Mouse (Mus musculus) adrenal gland, adult (tissue): ENCODE measurements at regions not wholly inside any gene's neighbourhood (a gene's known extent, or its start where the extent isn't known, plus 50 kb on each side); places are given as distances from the start of the nearest gene placed in this dataset.

Source experiments
- DNase-seq, 2 experiments: peaks; one replicate each; pipeline ENCODE4 v3.0.0; 2022 to 2023; ENCODE audit warnings: low spot score in 1 of 2; ENCODE audit not compliant: inconsistent age in 2 of 2

GRCm38 (mm10) chr8:125367374-125367773 lies 202.2 kb downstream of the Sipa1l2 start:
- DNase-seq, result no peak

GRCm38 (mm10) chr8:125365004-125365403 lies 204.6 kb downstream of the Sipa1l2 start:
- DNase-seq, result no peak

- DNase-seq, result no peak
Measured at GRCm38 (mm10) chr8:125359456-125359855, 210.2 kb downstream of the Sipa1l2 start.

- no peak for DNase-seq
Measured at GRCm38 (mm10) chr8:125357759-125358158, 211.8 kb downstream of the Sipa1l2 start.

GRCm38 (mm10) chr8:125355059-125355509 lies 214.5 kb downstream of the Sipa1l2 start:
- DNase-seq, result no peak

GRCm38 (mm10) chr8:125352276-125352675 lies 217.3 kb downstream of the Sipa1l2 start:
- no peak for DNase-seq

GRCm38 (mm10) chr8:125351486-125352032 lies 218.0 kb downstream of the Sipa1l2 start:
- no peak for DNase-seq

GRCm38 (mm10) chr8:125349290-125350025 lies 220.2 kb downstream of the Sipa1l2 start:
- peak; percentile 88 to 96 for DNase-seq

- DNase-seq, result peak; percentile 60 to 86
Measured at GRCm38 (mm10) chr8:125346182-125346581, 223.4 kb downstream of the Sipa1l2 start.

GRCm38 (mm10) chr8:125345571-125345970 lies 224.0 kb downstream of the Sipa1l2 start:
- peak; percentile 63 to 91 for DNase-seq

GRCm38 (mm10) chr8:125343867-125344266 lies 225.7 kb downstream of the Sipa1l2 start:
- peak; percentile 72 to 89 for DNase-seq

GRCm38 (mm10) chr8:125342521-125342920 lies 227.1 kb downstream of the Sipa1l2 start:
- peak in 1 of 2 experiments; percentile 45 for DNase-seq

GRCm38 (mm10) chr8:125341606-125342005 lies 228.0 kb downstream of the Sipa1l2 start:
- peak; percentile 79 to 91 for DNase-seq

GRCm38 (mm10) chr8:125338222-125338621 lies 231.4 kb downstream of the Sipa1l2 start:
- DNase-seq, result peak in 1 of 2 experiments; percentile 66

- peak; percentile 41 to 77 for DNase-seq
Measured at GRCm38 (mm10) chr8:125337444-125338077, 232.0 kb downstream of the Sipa1l2 start.

- peak in 1 of 2 experiments; percentile 43 for DNase-seq
Measured at GRCm38 (mm10) chr8:125336799-125337198, 232.8 kb downstream of the Sipa1l2 start.

- no peak for DNase-seq
Measured at GRCm38 (mm10) chr8:125335575-125336370, 233.8 kb downstream of the Sipa1l2 start.

- DNase-seq, result no peak
Measured at GRCm38 (mm10) chr8:125335171-125335570, 234.4 kb downstream of the Sipa1l2 start.

GRCm38 (mm10) chr8:125330638-125331037 lies 239.0 kb downstream of the Sipa1l2 start:
- DNase-seq, result no peak

GRCm38 (mm10) chr8:125328650-125329049 lies 241.0 kb downstream of the Sipa1l2 start:
- DNase-seq, result peak in 1 of 2 experiments; percentile 51
